Mouse (Mus musculus): ENCODE measurements around the gene Hsf2bp. TPM values are rescaled to one million over a fixed set of nuclear protein-coding genes. Genes with fewer than 3 reads are reported as not detected.
"Not testable (repeated sequence)": the region's sequence is repeated elsewhere in the genome, so short reads cannot be mapped to it uniquely, and the experiment has no call there.

Gene Hsf2bp
- polyA plus RNA-seq, 2 experiments: 0.59 to 0.74 TPM

DNA sequence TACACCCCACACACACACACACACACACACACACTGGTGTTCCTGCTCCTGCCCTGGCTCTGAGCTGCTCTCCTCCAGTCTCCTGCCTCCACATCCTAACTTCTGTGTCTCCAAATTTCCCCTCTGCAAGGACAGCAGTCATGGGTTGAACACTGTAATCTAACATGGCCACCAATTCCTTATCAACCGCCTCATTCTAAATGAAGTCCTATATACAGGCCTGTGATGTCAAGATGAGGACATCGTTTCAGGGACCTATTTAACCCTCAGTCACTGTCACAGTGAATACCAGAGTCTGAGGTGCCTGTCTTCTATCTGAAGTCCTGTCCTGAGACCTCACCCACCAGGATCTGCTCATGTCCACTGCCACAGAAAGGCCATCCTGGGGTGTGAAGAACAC is 32.7 kb upstream of the Hsf2bp start:
- H3K27ac ChIP-seq (replicated peaks; ENCODE audit: low read depth, low read length): no peak overlapping the region
- H3K9me3 ChIP-seq (ENCODE audit: control insufficient read depth, low read length): peaks cover 6% of the 10 kb centered on the region; the same call in 1 of the 2 replicates
- no peaks in the 10 kb centered on the region for H3K36me3 ChIP-seq (ENCODE audit: control insufficient read depth, insufficient read depth, low read length)
- ATAC-seq (ENCODE audit: low FRiP score, low read depth): no peak
- TF ChIP-seq POLR2A (IDR thresholded peaks at IDR 0.05; ENCODE audit: borderline replicate concordance, extremely low read depth, insufficient read depth, insufficient read length): no peak
- no peaks in the 10 kb centered on the region for H3K27me3 ChIP-seq (ENCODE audit: control insufficient read depth, insufficient read depth, low read length)
- no peak overlapping the region for H3K4me3 ChIP-seq (replicated peaks; ENCODE audit: low read length)
- DNase-seq (ENCODE audit: low spot score): no peak
- no peak overlapping the region for H3K4me2 ChIP-seq (replicated peaks; ENCODE audit: low read depth, low read length, severe bottlenecking)
- no peak overlapping the region for H3K9ac ChIP-seq (ENCODE audit: low read depth, low read length, severe bottlenecking)
- H3K4me1 ChIP-seq (ENCODE audit: control insufficient read depth, insufficient read depth, low read length): no peaks in the 10 kb centered on the region
- WGBS: 84% methylated on average over 2 of the region's 2 CpGs

DNA sequence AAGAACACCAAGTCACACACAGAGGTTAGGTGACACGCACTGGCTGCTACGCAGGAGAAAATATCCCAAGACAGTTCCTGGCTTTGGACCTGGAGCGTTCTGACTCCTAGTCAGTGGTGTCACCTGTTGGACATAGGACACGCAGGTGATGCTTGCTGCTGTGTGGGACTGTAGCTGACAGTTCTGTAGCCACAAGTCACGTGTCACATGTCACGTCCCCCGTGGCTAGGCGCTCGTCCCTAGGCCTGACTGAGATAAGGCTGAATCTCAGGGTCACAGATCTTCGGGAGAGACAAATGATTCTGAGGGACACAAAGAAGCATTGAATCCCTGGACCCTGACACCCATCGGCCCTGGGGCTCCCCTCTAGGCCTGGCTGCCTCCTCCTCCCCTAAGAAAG is 32.2 kb upstream of the Hsf2bp start:
- Histone ChIP-seq H3K36me3 (ENCODE audit: control insufficient read depth, insufficient read depth, low read length) (no peaks in the 10 kb centered on the region), H3K4me1 (ENCODE audit: control insufficient read depth, insufficient read depth, low read length) (no peaks in the 10 kb centered on the region), H3K4me3 (replicated peaks; ENCODE audit: low read length) (no peak overlapping the region), H3K27ac (replicated peaks; ENCODE audit: low read depth, low read length) (no peak overlapping the region), H3K9ac (ENCODE audit: low read depth, low read length, severe bottlenecking) (no peak overlapping the region), H3K9me3 (ENCODE audit: control insufficient read depth, low read length) (peaks cover 6% of the 10 kb centered on the region; the same call in 1 of the 2 replicates), H3K27me3 (ENCODE audit: control insufficient read depth, insufficient read depth, low read length) (no peaks in the 10 kb centered on the region), H3K4me2 (replicated peaks; ENCODE audit: low read depth, low read length, severe bottlenecking) (no peak overlapping the region)
- DNase-seq (ENCODE audit: low spot score) (no peak), ATAC-seq (ENCODE audit: low FRiP score, low read depth) (no peak)
- WGBS: 89% methylated on average over 11 of the region's 11 CpGs
- TF ChIP-seq POLR2A (IDR thresholded peaks at IDR 0.05; ENCODE audit: borderline replicate concordance, extremely low read depth, insufficient read depth, insufficient read length): no peak

GRCm38 (mm10) chr17:32067541-32067940 is 31.4 kb upstream of the Hsf2bp start:
- Histone ChIP-seq H3K36me3 (ENCODE audit: control insufficient read depth, insufficient read depth, low read length) (no peaks in the 10 kb centered on the region), H3K27ac (replicated peaks; ENCODE audit: low read depth, low read length) (no peak overlapping the region)
- no peak for DNase-seq (ENCODE audit: low spot score)

DNA sequence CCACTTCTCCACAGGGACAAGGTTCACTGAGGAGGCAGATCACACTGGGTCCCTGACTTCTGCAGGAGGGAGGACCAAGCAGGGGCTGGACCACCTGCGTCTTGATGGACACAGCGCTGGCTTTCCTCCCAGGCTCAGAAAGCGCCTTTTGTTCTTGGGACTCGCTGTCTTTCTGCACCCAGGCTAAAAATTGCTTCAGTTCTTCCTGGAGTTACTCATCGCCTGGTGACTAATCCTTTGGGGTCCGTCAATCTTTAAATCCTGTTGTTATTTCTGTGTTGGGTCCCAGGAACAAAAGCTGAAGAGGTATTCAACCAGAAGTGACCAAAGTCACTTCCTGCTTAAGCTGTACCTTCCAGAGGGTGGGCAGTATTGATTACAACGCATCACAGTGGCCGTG is 28.6 kb upstream of the Hsf2bp start:
- not testable (repeated sequence) for H3K4me3 ChIP-seq (replicated peaks; ENCODE audit: low read length); H3K9me3 ChIP-seq (ENCODE audit: control insufficient read depth, low read length); H3K9ac ChIP-seq (ENCODE audit: low read depth, low read length, severe bottlenecking); ATAC-seq (ENCODE audit: low FRiP score, low read depth); H3K4me1 ChIP-seq (ENCODE audit: control insufficient read depth, insufficient read depth, low read length); H3K4me2 ChIP-seq (replicated peaks; ENCODE audit: low read depth, low read length, severe bottlenecking); H3K27me3 ChIP-seq (ENCODE audit: control insufficient read depth, insufficient read depth, low read length); H3K27ac ChIP-seq (replicated peaks; ENCODE audit: low read depth, low read length); DNase-seq (ENCODE audit: low spot score)
- H3K36me3 ChIP-seq (ENCODE audit: control insufficient read depth, insufficient read depth, low read length): peaks cover 23% of the 10 kb centered on the region
- 80% methylated on average over 8 of the region's 8 CpGs for WGBS

More at GRCm38 (mm10) chr17:32067541-32067940, 31.4 kb upstream of the Hsf2bp start:
- WGBS: 78% methylated on average over 9 of the region's 9 CpGs
- no peak overlapping the region for H3K4me2 ChIP-seq (replicated peaks; ENCODE audit: low read depth, low read length, severe bottlenecking)
- no peak overlapping the region for H3K4me3 ChIP-seq (replicated peaks; ENCODE audit: low read length)
- ATAC-seq (ENCODE audit: low FRiP score, low read depth): no peak
- peaks cover 6% of the 10 kb centered on the region; the same call in 1 of the 2 replicates for H3K9me3 ChIP-seq (ENCODE audit: control insufficient read depth, low read length)
- no peak overlapping the region for H3K9ac ChIP-seq (ENCODE audit: low read depth, low read length, severe bottlenecking)
- H3K4me1 ChIP-seq (ENCODE audit: control insufficient read depth, insufficient read depth, low read length): no peaks in the 10 kb centered on the region
- no peak for TF ChIP-seq POLR2A (IDR thresholded peaks at IDR 0.05; ENCODE audit: borderline replicate concordance, extremely low read depth, insufficient read depth, insufficient read length)
- no peaks in the 10 kb centered on the region for H3K27me3 ChIP-seq (ENCODE audit: control insufficient read depth, insufficient read depth, low read length)

GRCm38 (mm10) chr17:32063654-32064053 is 27.5 kb upstream of the Hsf2bp start:
- no peaks in the 10 kb centered on the region for H3K27me3 ChIP-seq (ENCODE audit: control insufficient read depth, insufficient read depth, low read length)
- TF ChIP-seq POLR2A (IDR thresholded peaks at IDR 0.05; ENCODE audit: borderline replicate concordance, extremely low read depth, insufficient read depth, insufficient read length): no peak
- no peak overlapping the region for H3K4me2 ChIP-seq (replicated peaks; ENCODE audit: low read depth, low read length, severe bottlenecking)
- WGBS: 69% methylated on average over 2 of the region's 2 CpGs
- no peaks in the 10 kb centered on the region for H3K9me3 ChIP-seq (ENCODE audit: control insufficient read depth, low read length)
- peaks cover 34% of the 10 kb centered on the region for H3K36me3 ChIP-seq (ENCODE audit: control insufficient read depth, insufficient read depth, low read length)
- DNase-seq (ENCODE audit: low spot score) (no peak), ATAC-seq (ENCODE audit: low FRiP score, low read depth) (no peak)
- H3K9ac ChIP-seq (ENCODE audit: low read depth, low read length, severe bottlenecking): no peak overlapping the region
- H3K27ac ChIP-seq (replicated peaks; ENCODE audit: low read depth, low read length): no peak overlapping the region
- H3K4me3 ChIP-seq (replicated peaks; ENCODE audit: low read length): no peak overlapping the region
- H3K4me1 ChIP-seq (ENCODE audit: control insufficient read depth, insufficient read depth, low read length): no peaks in the 10 kb centered on the region

DNA sequence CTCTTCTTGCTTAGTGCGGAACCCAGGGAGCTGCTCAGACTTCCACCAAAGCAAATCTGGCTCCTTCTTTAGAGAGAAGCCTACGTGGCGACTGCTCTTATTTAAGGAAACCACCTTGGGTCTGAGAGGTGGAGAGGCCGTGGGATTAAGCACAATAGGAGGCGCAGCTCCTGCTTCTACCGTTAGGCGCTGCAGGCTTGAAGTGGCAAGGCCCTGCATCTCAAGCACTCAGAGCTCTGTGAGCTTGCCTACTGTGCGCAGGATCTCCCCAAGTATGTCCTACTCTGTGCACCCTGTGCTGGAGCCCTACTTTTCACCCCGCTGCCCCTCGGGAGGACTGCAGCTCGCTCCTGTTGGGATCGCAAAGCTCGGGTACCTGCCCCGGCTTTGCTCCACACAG is 25.1 kb upstream of the Hsf2bp start:
- no peak overlapping the region for H3K27ac ChIP-seq (replicated peaks; ENCODE audit: low read depth, low read length)
- no peak for DNase-seq (ENCODE audit: low spot score)
- H3K4me3 ChIP-seq (replicated peaks; ENCODE audit: low read length): no peak overlapping the region
- H3K4me2 ChIP-seq (replicated peaks; ENCODE audit: low read depth, low read length, severe bottlenecking): no peak overlapping the region
- ATAC-seq (ENCODE audit: low FRiP score, low read depth): no peak
- no peaks in the 10 kb centered on the region for H3K4me1 ChIP-seq (ENCODE audit: control insufficient read depth, insufficient read depth, low read length)
- TF ChIP-seq POLR2A (IDR thresholded peaks at IDR 0.05; ENCODE audit: borderline replicate concordance, extremely low read depth, insufficient read depth, insufficient read length): no peak
- 97% methylated on average over 14 of the region's 14 CpGs for WGBS
- no peaks in the 10 kb centered on the region for H3K9me3 ChIP-seq (ENCODE audit: control insufficient read depth, low read length)
- peaks cover 58% of the 10 kb centered on the region for H3K36me3 ChIP-seq (ENCODE audit: control insufficient read depth, insufficient read depth, low read length)
- no peak overlapping the region for H3K9ac ChIP-seq (ENCODE audit: low read depth, low read length, severe bottlenecking)
- no peaks in the 10 kb centered on the region for H3K27me3 ChIP-seq (ENCODE audit: control insufficient read depth, insufficient read depth, low read length)

Data from limb, embryonic 14.5 days (tissue).